Mouse (Mus musculus) regulatory T cell (primary cell): ENCODE measurements around the gene Trpc7.

Experiments
- in situ Hi-C: fragments of 300-600 bp; cut with MboI, MseI; formaldehyde crosslinking; loops from one replicate; pipeline ENCODE4 v1.15.1; 2025; ENCODE audit warnings: high pct_unique_total_duplicates

Trpc7 gene

GRCm38 (mm10) chr13:56749377-56749776, 146.4 kb downstream of the Trpc7 start:
- in situ Hi-C loops = no loop called here

GRCm38 (mm10) chr13:56747554-56747953, 148.2 kb downstream of the Trpc7 start:
- in situ Hi-C loops = no loop called here

- in situ Hi-C loops = no loop called here
These were observed 148.9 kb downstream of the Trpc7 start for GRCm38 (mm10) chr13:56746739-56747532.

GRCm38 (mm10) chr13:56742325-56742901, 153.4 kb downstream of the Trpc7 start:
- in situ Hi-C loops = no loop called here

- in situ Hi-C loops = no loop called here
These were observed 154.1 kb downstream of the Trpc7 start for GRCm38 (mm10) chr13:56741691-56742090.

GRCm38 (mm10) chr13:56740496-56740895, 155.3 kb downstream of the Trpc7 start:
- in situ Hi-C loops = no loop called here

- in situ Hi-C loops = no loop called here
These were observed 156.2 kb downstream of the Trpc7 start for GRCm38 (mm10) chr13:56739556-56739955.

GRCm38 (mm10) chr13:56735212-56735875, 160.4 kb downstream of the Trpc7 start:
- in situ Hi-C loops = no loop called here

GRCm38 (mm10) chr13:56734617-56735016, 161.2 kb downstream of the Trpc7 start:
- in situ Hi-C loops = no loop called here

- in situ Hi-C loops = no loop called here
These were observed 166.7 kb downstream of the Trpc7 start for GRCm38 (mm10) chr13:56729046-56729445.

GRCm38 (mm10) chr13:56726551-56726950, 169.2 kb downstream of the Trpc7 start:
- in situ Hi-C loops = no loop called here
